Mouse (Mus musculus) E14TG2a.4 (cell line): ENCODE results near the gene 1700020N01Rik.

Experiments used
- CTCF ChIP-seq: conservative IDR thresholded peaks from 2 replicates; pipeline ENCODE4 v1.5.1; 2014; ENCODE audit warnings: low read length
- POU5F1 ChIP-seq: IDR thresholded peaks from 2 replicates; pipeline ENCODE4 v1.6.1; 2014; ENCODE audit warnings: low read length, borderline replicate concordance

DNA sequence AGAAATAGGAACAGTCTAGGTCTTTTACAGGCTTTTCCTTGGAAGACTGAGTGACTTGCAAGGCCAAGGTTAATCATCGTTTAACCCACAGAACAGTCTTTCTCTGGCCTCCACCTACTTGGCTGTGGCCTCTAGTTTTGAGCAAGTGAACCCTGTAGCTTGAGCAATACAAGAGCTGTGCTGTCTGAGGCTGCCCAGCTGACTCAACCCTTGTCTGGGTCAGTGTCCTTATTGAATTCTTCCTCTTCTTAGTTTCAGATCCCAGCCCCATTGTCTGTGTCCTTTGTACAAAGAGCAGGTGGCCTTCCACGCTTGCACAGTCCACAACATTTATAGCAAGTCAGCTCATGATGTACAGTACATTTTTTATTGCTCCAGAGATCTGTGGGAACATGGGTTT, 16.6 kb downstream of the 1700020N01Rik start:
- TF ChIP-seq CTCF: no peak
- TF ChIP-seq POU5F1: no peak
